Mouse (Mus musculus) kidney, embryonic 16.5 days (tissue): ENCODE data around the gene Zyx. TPM values are rescaled to one million over a fixed set of nuclear protein-coding genes. Genes with fewer than 3 reads are reported as not detected.
A peak's percentile ranks its signal among the peaks of the same experiment; 100 is the strongest.

Source experiments
- ATAC-seq: fragments of 200-750 bp; cut with Nextera tagmentation; 2 replicates; pipeline ENCODE4 v1.8.0; 2017; ENCODE audit warnings: moderate TSS enrichment; ENCODE audit not compliant: low FRiP score, low TSS enrichment
- H3K27ac ChIP-seq: fragments of 300-500 bp; sonication (generic); 2 replicates; pipeline ENCODE4 v1.5.1; 2014; ENCODE audit warnings: low read length
- H3K27me3 ChIP-seq: fragments of 300-500 bp; sonication (generic); 2 replicates; pipeline ENCODE4 v1.6.1; 2014; ENCODE audit warnings: low read length, control low read depth, mixed read lengths; ENCODE audit not compliant: insufficient read depth
- H3K36me3 ChIP-seq: fragments of 300-500 bp; sonication (generic); 2 replicates; pipeline ENCODE4 v1.6.1; 2014; ENCODE audit warnings: low read length, control low read depth, mixed read lengths; ENCODE audit not compliant: insufficient read depth
- H3K4me1 ChIP-seq: fragments of 300-500 bp; sonication (generic); 2 replicates; pipeline ENCODE4 v1.6.1; 2014; ENCODE audit warnings: low read length, control low read depth, mixed read lengths; ENCODE audit not compliant: insufficient read depth
- H3K4me2 ChIP-seq: fragments of 300-500 bp; sonication (generic); replicated peaks from 2 replicates; pipeline ENCODE4 v1.6.1; 2014; ENCODE audit warnings: low read depth, low read length
- H3K4me3 ChIP-seq: fragments of 300-500 bp; sonication (generic); 2 replicates; pipeline ENCODE4 v1.5.1; 2014; ENCODE audit warnings: mild to moderate bottlenecking, low read length
- H3K9ac ChIP-seq: fragments of 300-500 bp; sonication (generic); replicated peaks from 2 replicates; pipeline ENCODE4 v1.6.1; 2014; ENCODE audit warnings: low read length
- H3K9me3 ChIP-seq: fragments of 300-500 bp; sonication (generic); 2 replicates; pipeline ENCODE4 v1.6.1; 2016; ENCODE audit warnings: low read length, control low read depth
- WGBS: fragments of 180-500 bp; shearing (Covaris S2); extraction: QIAGEN DNeasy Blood & Tissue Kit; methylation state at CpG from one replicate; pipeline ENCODE4 v1.1.7; 2014; 5-methylcytosine and 5-hydroxymethylcytosine counted together
- polyA plus RNA-seq: library from polyadenylated mRNA; unstranded; fragments of >200 nt; fragmentation: Nextera tagmentation; extraction: Ambion mirVana; gene quantifications from 2 replicates; pipeline ENCODE4 v1.2.1, GENCODE M21; 2015

Gene Zyx
- polyA plus RNA-seq, 1 experiment from 2014 or later, result 115 TPM

DNA sequence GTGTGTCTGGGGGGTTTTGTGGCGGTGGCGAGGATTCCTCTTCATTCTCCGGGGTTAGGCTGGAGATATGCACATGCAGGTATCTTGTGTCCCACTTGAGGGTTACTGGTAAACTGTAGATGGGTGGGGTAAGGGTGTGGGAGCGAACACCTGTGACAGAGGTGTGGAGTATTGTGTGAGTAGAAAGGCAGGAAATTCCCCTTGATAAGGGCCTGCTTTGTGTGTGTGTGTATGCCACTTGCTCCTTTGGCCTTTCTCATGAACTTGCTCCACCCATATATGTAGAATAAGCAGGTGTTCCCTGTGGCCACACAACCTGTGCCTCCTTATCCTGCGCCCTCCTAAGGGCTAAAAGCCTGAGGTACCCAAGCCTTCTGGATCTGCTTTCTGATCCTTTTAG, 7.5 kb downstream of the Zyx start:
- Histone ChIP-seq H3K27ac (no peak overlapping the region), H3K4me3 (no peak overlapping the region), H3K27me3 (no peaks in the 10 kb centered on the region), H3K9me3 (no peaks in the 10 kb centered on the region), H3K4me1 (peaks cover 25% of the 10 kb centered on the region), H3K4me2 (no peak overlapping the region), H3K9ac (no peak overlapping the region), H3K36me3 (peaks cover 59% of the 10 kb centered on the region)
- ATAC-seq, result no peak
- 95% methylated on average over 5 of the region's 5 CpGs for WGBS

DNA sequence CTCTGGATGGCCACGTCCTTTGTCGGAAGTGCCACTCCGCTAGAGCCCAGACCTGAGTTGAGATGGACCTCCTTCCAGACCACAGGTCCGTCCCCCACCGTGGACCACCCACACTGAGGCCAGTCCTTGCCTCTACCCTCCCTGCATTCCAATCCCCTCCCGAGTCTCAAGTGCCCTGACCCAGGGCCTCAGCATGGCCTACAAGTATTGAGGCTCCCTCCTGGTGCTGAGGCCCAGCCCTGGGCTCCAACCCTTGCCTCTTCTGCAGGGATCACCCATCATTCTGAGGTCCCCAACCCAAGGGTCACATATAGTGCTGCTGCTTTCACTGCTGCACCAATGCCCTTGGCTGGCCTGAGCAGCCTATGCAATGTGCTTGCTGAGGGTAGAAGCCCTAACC, 8.5 kb downstream of the Zyx start:
- Histone ChIP-seq H3K27me3 (no peaks in the 10 kb centered on the region), H3K4me2 (no peak overlapping the region), H3K9me3 (no peaks in the 10 kb centered on the region), H3K9ac (no peak overlapping the region), H3K27ac (no peak overlapping the region), H3K4me3 (no peak overlapping the region), H3K36me3 (peaks cover 58% of the 10 kb centered on the region), H3K4me1 (peaks cover 15% of the 10 kb centered on the region)
- ATAC-seq, result no peak
- WGBS, result 44% methylated on average over 6 of the region's 6 CpGs

DNA sequence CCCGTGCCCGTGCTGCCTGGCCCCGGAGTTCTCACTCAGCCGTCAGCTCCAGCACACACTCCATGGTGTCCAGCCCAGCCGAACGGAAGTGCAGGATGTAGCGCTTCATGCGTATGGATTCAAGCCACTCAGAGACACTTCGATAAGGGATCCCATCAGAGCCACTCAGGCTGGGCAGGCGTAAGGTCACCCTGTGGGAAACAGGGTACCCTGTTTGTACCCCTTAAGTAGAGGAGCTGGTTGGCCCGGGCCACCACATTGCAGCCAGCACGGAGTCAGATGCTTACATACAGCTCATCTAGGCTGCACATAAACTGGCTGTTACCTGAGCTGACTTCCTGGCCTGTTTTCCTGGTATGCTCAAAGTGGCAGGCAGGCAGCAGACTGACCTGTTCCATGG, 9.5 kb downstream of the Zyx start:
- no peaks in the 10 kb centered on the region for H3K9me3 ChIP-seq
- peaks cover 6% of the 10 kb centered on the region for H3K4me1 ChIP-seq
- no peak overlapping the region for H3K9ac ChIP-seq
- no peaks in the 10 kb centered on the region for H3K27me3 ChIP-seq
- WGBS, result 93% methylated on average over 12 of the region's 12 CpGs
- no peak overlapping the region for H3K4me3 ChIP-seq
- ATAC-seq, result no peak
- no peak overlapping the region for H3K27ac ChIP-seq
- peaks cover 53% of the 10 kb centered on the region for H3K36me3 ChIP-seq
- no peak overlapping the region for H3K4me2 ChIP-seq

DNA sequence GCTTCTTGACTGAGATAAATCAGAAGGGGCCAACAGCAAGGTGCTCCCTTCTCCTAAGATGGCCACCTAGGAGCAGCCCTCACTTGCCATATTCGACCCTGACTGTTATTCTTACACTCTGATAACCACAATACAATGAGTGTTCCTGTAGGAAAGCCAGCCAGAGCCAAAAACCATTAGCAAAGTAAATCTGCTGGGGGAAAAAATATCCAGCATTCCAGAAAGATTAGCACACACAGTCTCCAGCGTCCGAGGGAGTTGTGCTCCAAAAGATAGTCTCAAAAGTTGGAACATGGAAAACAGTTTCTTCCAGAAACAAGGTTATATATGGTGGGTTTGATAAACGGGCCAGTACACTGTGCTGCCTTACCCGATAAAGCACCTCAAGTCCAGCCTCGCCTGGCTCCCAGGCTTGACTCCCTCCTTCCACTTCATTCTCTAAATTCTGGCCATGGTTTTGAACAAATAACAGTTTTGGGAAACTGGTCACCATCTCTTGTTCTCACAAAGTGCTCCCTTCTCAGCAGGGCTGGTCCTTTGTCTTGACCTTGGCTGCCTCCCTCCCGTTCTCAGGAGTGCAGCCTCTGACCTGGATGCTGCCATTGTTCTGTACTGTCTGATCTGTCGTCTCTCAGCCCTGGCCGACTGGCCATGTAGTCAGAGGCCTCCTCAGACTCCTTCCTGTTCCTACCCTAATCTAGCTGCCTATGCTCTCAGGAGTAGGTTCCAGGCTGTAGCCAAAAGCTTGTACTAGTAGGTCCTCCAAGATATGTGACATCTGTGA, 10.1 kb downstream of the Zyx start:
- H3K4me1 ChIP-seq, result no peaks in the 10 kb centered on the region
- no peaks in the 10 kb centered on the region for H3K27me3 ChIP-seq

DNA sequence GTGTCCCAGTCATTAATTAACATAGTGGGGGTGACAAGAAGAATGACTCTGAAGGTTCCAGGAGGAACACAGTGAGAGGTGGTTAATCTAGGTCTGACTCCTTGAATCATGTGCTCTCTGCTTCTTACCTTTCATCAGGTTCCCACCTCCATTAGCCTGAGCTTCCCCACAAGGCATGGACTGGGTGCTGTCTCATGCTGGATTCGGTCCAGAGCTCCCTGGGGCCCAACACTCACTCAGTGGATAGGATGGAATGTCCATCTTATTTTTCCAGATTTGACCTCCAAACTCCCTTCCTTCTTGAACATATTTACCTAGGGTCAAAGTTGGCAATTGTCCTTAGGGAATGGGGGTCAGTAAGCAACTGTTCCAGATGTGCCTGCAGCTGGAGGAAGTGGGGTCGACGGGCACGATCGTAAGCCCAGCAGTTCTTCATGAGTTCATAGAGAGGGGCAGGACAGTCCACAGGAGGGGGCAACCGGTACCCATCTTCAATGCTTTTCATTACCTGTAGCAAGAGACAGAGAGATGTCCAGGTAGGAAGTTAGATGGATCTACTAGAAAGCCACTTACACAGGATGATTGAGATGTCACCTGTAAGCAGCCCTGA, 10.9 kb downstream of the Zyx start:
- Histone ChIP-seq H3K4me3 (no peak overlapping the region), H3K4me2 (no peak overlapping the region), H3K9ac (no peak overlapping the region), H3K4me1 (no peaks in the 10 kb centered on the region), H3K9me3 (no peaks in the 10 kb centered on the region), H3K36me3 (peaks cover 53% of the 10 kb centered on the region), H3K27me3 (no peaks in the 10 kb centered on the region), H3K27ac (no peak overlapping the region)
- 93% methylated on average over 6 of the region's 6 CpGs for WGBS
- ATAC-seq, result no peak

More for the DNA sequence above, 10.1 kb downstream of the Zyx start:
- H3K9ac ChIP-seq, result no peak overlapping the region
- no peaks in the 10 kb centered on the region for H3K9me3 ChIP-seq
- H3K27ac ChIP-seq, result no peak overlapping the region
- peaks cover 53% of the 10 kb centered on the region for H3K36me3 ChIP-seq
- no peak overlapping the region for H3K4me2 ChIP-seq
- ATAC-seq, result no peak
- no peak overlapping the region for H3K4me3 ChIP-seq
- 66% methylated on average over 9 of the region's 9 CpGs for WGBS

DNA sequence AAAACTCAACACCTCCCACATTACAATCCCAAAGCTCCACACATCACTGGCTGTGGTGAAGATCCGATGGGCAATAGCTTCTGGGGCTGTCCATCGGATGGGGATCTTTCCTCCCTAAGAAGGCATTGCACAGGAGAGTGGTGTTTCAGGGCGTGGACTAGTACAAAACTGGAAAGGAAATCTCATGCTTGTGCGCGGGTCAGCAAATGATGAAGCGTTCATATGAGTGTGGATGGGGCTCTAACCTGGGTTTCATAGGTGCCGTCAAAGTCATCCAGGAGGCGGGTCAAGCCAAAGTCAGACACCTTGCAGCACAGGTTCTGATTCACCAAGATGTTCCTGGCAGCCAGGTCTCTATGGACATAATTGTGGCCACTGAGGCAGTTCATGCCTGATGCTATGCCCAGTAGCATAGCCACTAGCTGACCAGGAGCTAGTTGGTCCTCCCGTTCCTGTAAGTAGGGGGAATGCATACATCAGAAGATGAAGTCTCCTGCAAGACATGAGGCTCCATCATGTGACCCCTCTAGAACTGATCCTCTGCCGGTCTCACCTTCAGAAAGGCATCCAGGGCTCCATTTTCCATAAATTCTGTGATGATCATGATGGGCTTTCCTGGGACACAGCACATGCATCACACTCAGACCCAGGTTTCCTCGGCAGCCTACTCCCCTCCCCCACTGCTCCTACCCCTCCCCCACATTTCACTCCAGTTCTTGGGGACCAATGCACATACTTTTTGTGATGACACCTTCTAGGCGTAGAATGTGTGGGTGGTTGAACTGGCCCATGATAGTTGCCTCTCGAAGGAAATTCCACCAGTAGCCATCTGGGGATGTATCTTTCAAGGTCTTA, 11.8 kb downstream of the Zyx start:
- Histone ChIP-seq H3K4me3 (no peak overlapping the region), H3K4me2 (no peak overlapping the region), H3K27ac (no peak overlapping the region), H3K9ac (no peak overlapping the region), H3K4me1 (no peaks in the 10 kb centered on the region), H3K36me3 (peaks cover 44% of the 10 kb centered on the region), H3K27me3 (no peaks in the 10 kb centered on the region), H3K9me3 (no peaks in the 10 kb centered on the region)
- no peak for ATAC-seq
- 87% methylated on average over 13 of the region's 13 CpGs for WGBS

DNA sequence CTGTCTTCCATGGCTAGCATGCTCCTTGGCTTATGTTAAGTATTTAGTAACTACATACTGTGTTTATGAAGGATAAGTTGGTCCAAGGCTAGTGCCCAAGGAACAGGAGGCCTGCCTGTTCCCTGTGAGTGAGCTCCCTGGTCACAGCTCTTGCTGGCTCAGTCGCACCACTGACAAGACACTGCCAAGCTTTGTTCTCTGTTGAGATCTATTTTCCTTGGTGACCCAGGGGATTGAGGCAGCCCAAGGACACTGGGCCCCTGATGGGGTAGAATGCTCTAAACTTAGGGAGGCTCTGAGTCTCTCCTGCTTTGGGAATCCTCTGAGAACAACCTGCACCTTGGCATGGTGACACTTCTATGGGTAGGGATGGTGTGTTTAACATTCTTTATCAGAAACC, 12.6 kb downstream of the Zyx start:
- H3K4me3 ChIP-seq, result no peak overlapping the region
- no peak for ATAC-seq
- no peaks in the 10 kb centered on the region for H3K4me1 ChIP-seq
- 75% methylated on average over 1 of the region's 1 CpGs for WGBS
- no peak overlapping the region for H3K27ac ChIP-seq
- H3K4me2 ChIP-seq, result no peak overlapping the region
- H3K36me3 ChIP-seq, result peaks cover 36% of the 10 kb centered on the region
- H3K9me3 ChIP-seq, result no peaks in the 10 kb centered on the region
- H3K9ac ChIP-seq, result no peak overlapping the region
- no peaks in the 10 kb centered on the region for H3K27me3 ChIP-seq

DNA sequence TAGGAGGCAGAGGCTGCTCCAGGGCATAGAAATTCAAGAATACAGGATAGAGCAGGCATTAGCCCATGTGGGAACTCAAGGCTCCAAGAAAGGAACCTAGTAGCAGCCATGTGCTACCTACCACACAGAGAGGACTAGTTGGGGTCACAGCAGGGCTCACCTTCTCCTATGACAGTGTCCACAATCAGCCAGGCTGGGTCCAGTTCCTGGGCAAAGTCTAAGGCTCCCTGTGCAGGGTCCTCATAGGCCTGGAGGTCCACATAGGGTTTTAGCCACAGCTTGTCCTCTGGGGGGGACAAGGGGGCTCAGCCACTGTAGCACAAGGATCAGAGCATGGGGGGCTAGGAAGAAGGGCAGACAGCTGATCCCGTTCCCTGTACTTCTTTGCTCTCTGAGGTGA, 13.1 kb downstream of the Zyx start:
- WGBS, result 70% methylated on average over 1 of the region's 1 CpGs
- Histone ChIP-seq H3K4me3 (no peak overlapping the region), H3K27ac (no peak overlapping the region), H3K9ac (no peak overlapping the region), H3K4me1 (no peaks in the 10 kb centered on the region), H3K9me3 (no peaks in the 10 kb centered on the region), H3K27me3 (no peaks in the 10 kb centered on the region), H3K4me2 (no peak overlapping the region), H3K36me3 (peaks cover 31% of the 10 kb centered on the region)
- peak; percentile 33; the same call in 1 of the 2 replicates for ATAC-seq

DNA sequence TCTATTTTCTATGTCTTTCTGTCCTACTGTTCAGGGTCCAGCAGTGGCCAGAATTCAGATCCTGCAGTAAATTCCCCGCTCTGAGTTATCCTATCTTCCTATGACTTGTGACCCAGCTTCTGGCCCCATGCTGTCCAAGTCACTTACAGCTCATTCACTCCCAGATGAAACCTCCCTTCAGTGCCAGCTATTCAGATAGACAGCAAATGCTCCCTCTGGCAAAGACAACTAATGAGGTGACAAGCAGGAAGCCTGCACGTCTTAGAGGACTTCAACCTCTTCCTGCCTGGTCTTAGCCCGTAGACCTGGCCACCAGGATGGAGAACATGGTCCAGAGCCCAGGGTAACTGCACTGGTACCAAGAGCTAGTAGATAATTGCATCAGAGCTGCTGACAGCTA, 13.5 kb downstream of the Zyx start:
- Histone ChIP-seq H3K36me3 (peaks cover 27% of the 10 kb centered on the region), H3K9ac (no peak overlapping the region), H3K27ac (no peak overlapping the region), H3K4me1 (no peaks in the 10 kb centered on the region), H3K9me3 (no peaks in the 10 kb centered on the region), H3K4me2 (no peak overlapping the region), H3K4me3 (no peak overlapping the region), H3K27me3 (no peaks in the 10 kb centered on the region)
- WGBS, result 49% methylated on average over 3 of the region's 3 CpGs
- ATAC-seq, result no peak
